Mouse (Mus musculus): ENCODE data around the gene Kmt2d.
A peak's percentile ranks its signal among the peaks of the same experiment; 100 is the strongest.
"Not testable (repeated sequence)": the region's sequence is repeated elsewhere in the genome, so short reads cannot be mapped to it uniquely, and the experiment has no call there.

Kmt2d gene

GRCm38 (mm10) chr15:98827611-98828011 lies 43.4 kb downstream of the Kmt2d start:
- DNase-seq, result no peak

- no peak for DNase-seq
Observed at GRCm38 (mm10) chr15:98823434-98823833, 47.6 kb downstream of the Kmt2d start.

- no peak for DNase-seq
Observed at GRCm38 (mm10) chr15:98822147-98822546, 48.9 kb downstream of the Kmt2d start.

DNA sequence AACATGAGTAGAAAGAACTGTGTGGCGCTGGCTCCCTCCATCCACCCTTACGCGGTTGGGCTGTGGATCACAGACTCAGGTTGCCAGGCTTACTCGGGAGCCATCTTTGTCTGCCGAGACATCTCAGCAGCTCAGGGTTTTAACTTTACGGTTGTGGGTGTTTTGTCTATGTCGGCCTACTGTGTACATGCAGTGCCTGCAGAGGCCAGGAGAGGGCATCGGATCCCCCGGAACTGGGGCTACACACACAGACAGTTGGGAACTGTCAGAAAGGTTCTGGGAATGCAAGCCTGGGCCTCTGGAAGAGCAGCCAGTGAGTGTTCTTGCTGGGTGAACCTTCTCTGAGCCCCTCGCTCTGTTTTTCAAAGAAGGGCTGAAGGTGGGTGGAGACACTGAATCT lies 49.6 kb downstream of the Kmt2d start:
- no peak for DNase-seq

GRCm38 (mm10) chr15:98820937-98821336 lies 50.1 kb downstream of the Kmt2d start:
- no peak for DNase-seq

DNA sequence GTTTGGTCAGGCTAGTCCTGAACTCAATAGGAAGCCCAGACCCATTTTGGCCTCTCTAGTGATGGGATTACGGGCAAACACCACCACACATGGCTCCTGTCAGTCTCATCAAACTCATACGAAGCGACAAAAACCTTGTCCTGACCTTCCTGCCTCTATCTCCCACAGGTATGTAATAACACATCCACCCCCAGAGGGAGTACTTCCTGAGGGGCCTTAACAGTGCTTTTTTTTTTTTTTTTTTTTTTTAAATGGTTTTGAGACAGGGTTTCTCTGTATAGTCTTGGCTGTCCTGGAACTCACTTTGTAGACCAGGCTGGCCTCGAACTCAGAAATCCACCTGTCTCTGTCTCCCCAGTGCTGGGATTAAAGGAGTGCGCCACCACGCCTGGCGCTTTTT lies 52.8 kb downstream of the Kmt2d start:
- no peak for DNase-seq

- no peak for DNase-seq
Observed at GRCm38 (mm10) chr15:98812741-98813424, 58.1 kb downstream of the Kmt2d start.

DNA sequence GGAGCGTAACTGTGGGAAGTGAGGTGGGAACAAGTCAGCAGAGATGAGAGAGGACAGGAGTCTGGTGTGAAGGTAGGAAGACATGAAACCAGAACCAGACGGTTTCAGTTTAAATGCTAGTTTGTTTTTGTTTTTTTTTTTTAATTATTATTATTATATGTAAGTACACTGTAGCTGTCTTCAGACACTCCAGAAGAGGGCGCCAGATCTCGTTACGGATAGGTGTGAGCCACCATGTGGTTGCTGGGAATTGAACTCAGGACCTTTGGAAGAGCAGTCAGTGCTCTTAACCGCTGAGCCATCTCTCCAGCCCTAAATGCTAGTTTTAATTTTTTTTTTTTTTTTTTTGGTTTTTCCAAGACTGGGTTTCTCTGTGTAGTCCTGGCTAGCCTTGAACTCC lies 60.8 kb downstream of the Kmt2d start:
- not testable (repeated sequence) for DNase-seq

- DNase-seq, result no peak
Observed at GRCm38 (mm10) chr15:98809390-98809789, 61.6 kb downstream of the Kmt2d start, which contains the start of gene Ddn. TSS of gene Ddn (minus strand) at chr15:98809490.

GRCm38 (mm10) chr15:98808651-98809134 lies 62.3 kb downstream of the Kmt2d start:
- no peak for DNase-seq

GRCm38 (mm10) chr15:98807895-98808650 lies 62.9 kb downstream of the Kmt2d start:
- DNase-seq, result no peak

- DNase-seq, result peak; percentile 26
Observed at GRCm38 (mm10) chr15:98806809-98807770, 63.9 kb downstream of the Kmt2d start.

- no peak for DNase-seq
Observed at GRCm38 (mm10) chr15:98806071-98806808, 64.8 kb downstream of the Kmt2d start.

DNA sequence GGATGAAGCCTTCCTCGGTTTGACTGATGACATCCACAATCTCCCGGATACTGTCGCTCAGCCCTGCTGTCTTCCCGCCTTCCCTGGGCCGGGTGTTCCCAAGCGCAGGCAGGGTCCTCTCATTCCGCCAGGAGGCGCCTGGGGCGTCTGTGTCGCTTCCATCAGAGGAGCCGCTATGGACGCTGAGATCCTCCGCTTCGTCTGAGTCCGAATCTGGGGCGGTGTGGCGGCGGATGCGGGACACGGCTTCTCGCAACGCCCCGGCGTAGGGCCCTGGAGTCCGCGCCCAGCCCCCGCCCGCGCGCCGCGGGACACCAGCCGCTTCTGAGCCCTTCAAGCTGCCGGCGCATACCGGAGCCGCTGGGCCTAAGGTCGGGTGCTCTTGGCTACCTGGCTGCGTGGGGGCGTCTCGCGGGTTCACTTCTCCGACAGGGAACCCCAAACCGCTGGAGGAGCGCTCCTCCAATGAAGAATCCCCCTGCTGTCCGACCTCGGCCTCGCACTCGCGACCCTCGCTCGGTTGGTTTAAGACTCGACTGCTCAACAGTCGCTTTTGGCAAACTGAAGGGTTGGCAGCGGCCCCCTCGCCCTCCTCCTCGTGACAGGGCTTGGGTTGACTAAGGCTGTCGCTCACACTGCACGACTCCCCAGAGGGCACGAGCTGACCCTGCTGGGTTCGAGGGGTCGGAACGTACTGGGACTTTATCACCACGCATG lies 65.5 kb downstream of the Kmt2d start:
- DNase-seq, result peak; percentile 41

GRCm38 (mm10) chr15:98804054-98804453 lies 67.0 kb downstream of the Kmt2d start:
- DNase-seq, result peak; percentile 71

DNA sequence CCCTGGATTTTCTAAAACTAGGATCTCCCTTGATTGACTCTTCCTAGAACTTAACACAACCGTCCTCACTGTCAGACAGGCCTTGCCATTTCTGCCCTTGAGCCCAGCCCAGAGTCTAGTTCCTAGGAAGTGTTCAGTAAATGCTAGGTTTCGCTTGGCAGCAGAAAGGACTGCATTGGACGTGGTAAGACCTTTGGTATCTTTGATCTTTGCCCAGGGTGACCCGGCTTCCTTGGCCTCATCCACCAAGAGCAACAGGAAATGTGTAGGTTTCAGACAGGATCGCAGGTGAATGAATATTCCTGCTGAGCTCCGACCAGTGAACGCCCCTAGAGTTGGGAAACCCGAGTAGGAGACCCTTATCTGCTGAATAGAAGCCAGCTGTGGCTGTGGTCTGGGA lies 68.1 kb downstream of the Kmt2d start:
- DNase-seq, result peak; percentile 57

DNA sequence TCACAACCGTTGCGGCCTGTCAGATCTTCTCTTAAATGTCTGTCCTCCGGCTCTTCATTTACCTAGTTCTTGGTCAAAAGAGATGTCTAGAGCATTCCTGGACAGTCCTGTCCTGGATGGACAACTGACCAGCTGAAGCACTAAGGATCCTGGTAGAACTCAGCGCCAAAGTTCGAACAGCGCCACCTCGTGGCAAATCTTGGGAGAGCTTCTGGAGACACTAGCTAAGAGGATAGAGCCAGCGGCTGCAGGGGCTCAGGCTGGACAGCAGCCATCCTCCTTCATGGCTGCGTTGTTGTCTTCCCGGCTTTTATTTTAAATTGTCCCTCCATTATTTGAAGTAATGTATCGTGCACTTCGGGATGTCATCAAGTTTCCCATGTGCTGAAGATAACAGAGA lies 71.6 kb downstream of the Kmt2d start:
- peak; percentile 50 for DNase-seq

GRCm38 (mm10) chr15:98798903-98799302 lies 72.1 kb downstream of the Kmt2d start:
- DNase-seq, result no peak

GRCm38 (mm10) chr15:98797835-98798492 lies 73.0 kb downstream of the Kmt2d start:
- no peak for DNase-seq

DNA sequence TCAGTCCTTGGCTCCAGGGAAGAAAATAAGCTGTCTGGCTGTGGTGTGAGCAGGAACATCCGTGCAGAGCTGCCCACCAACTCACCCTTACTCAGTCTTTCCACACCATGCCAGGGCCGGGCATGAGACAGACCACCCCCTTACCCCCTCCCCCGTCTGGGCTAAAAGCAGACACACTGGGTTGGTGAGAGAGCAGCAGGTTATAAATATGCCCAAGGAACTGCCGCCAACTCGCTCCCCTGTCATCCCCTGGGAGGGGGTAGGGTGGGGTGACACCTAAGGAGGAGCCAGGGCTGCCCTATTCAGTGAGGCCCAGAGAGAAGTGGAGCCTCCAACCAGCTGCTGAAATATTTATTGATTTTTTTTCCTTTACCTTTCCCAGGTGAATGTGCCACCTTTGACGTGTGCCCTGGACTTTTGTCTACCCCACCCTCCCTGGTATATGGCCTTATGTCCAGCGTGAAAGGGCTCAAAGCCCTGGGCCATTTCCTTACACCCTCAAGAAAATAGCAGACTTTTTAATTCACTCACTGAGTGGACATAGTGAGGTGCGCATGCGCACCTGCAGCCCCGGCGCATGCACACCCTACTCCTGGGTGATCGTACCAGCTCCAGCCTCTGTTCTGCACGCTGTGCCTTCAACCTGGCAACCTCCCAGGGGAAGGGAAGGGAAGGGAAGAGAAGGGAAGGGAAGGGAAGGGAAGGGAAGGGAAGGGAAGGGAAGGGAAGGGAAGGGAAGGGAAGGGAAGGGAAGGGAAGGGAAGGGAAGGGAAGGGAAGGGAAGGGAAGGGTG lies 74.0 kb downstream of the Kmt2d start:
- no peak for DNase-seq

Data from kidney, adult 11 months (tissue).